Mouse (Mus musculus): ENCODE measurements around the gene Rnf150.

Rnf150 gene

DNA sequence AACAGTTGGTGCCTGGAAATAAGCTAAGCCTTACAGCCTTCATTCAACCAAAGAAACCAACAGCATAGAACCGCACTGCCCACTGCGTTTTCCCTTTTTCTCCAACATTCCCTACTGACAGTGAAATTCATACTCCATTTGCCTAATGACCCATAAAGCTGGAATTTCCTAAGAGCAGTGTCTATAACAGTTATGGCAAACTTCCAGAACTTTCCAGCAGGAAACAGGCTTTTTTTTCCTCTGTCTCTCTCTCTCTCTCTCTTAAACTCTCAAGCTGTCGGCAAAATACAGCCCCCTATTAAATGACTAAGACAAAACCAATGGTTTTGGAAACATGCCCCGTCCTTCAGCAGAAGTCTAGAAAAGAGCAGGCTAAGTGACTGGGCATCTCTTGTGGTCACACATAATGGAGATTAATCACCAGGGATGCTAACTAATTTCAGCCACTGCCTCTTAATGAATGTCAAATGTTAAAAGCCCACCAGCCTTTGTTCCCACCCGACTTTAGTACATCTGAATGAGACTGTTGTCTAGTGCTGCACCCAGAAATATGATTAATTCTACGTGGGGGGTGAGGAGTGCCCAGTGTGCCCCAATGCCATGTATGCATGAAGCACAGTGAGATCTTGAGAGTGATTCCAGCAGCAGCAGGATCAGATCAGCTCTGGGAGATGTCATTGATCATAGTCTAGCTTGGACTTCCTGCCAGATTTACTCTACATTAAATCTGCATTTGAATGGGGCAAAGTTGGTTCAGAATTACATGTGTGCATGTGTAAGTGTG is 80.3 kb downstream of the Rnf150 start:
- no peak for DNase-seq (ENCODE audit: low spot score in 2 of 2)

DNA sequence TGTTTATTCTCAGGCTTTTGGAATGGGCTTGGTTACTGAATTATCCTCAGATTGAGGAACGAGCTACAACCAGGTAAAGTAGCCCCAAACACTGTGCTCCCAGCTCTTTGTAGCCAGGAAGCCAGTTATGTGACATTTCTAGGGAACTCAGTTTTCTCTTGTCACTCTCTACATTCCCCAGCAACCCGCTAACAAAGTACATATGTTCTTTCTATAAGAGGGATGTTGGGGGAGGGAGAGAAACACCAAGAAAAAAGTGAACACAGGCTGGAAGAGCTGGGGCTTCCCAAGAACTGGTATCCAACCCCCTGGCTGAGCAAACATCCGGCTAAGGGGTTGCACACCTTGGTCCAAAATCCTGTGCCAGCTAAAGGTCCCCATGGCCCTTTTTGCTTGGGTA is 82.7 kb downstream of the Rnf150 start:
- DNase-seq (ENCODE audit: low spot score in 2 of 2), result no peak

DNA sequence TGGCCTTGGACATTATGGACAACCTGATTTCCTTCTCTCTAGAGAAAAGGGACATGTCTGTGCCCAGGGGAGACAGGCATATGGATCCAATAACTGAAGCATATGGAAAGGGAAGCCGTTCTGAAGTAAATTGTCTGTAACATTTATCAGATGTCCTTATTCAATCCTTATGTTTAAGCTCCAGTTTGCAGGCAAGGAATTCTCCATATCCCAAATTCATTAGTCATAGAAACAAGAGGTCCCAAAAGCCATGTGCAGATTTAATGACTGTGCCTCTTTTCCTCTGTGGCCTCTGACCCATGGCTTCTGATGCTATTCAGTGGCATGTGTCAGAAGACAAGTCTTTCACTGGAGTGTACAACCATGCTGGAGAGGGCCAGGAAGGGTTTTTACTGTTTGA is 83.5 kb downstream of the Rnf150 start:
- no peak for DNase-seq (ENCODE audit: low spot score in 2 of 2)

DNA sequence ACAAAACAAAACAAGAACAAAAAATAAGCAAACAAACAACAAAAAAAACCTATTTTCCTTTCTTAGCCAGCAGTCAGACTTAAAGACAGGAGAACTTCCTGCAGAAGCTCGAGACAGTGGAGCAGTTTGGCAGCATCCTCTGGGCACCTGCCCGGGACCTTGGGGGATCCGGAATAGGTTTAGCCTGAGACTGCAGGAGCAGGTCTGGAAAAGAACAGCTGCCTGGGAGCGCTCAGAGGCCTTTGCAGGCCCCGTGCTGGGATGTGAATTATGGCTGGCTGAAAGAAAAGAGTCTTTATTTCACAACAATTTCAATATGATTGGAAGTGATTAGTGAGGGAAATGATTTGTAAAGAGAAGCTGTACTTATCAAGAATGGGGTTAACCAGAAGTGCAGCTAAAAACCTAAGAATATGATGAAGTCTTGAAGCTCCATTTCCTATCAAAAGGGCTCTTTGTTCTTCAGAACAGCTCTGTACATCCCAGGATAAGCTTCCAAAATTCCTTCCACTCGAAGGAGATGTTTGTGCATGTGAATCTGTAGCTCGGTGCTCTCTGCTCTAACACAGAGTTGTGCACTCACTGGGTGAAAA is 92.1 kb downstream of the Rnf150 start:
- DNase-seq (ENCODE audit: low spot score in 2 of 2), result no peak

DNA sequence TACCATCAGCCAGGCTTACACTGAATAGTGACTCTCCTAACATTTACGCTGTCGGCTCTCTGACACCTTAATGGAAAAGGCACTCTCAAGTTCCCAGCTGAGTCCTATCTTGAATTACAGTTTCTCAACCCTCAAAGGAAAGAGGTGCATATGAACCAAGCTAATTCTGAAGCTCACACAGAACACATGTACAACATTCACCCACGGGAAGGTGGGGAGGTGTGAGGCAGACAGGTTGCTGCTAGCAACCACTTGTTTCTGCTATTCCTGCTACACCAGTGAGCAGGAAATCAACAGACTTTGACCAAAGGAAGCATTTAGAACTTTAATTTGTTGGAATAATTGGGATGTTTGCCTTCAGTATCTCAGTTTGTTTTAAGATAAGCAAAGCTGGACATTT is 96.3 kb downstream of the Rnf150 start:
- no peak for DNase-seq (ENCODE audit: low spot score in 2 of 2)

- no peak for DNase-seq (ENCODE audit: low spot score in 2 of 2)
Observed at GRCm38 (mm10) chr8:82959980-82960610, 96.9 kb downstream of the Rnf150 start.

DNA sequence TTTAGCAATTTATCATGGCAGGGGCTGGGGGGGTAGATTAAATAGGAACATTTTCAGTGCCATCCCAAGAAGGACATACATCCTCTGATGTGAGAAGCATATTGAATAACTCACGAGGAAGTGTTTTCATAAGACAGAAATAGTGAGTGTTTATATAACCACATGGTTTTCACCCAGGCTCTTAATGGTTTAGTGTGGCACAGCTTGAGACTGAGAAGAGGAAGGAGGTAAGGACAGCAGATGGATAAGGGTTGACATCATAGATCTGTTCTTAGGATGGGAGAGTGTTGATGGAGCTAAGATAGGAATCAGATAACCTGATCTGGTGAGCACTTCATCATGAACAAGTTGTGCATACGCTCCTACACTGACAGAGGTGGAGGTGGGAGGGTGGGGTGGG is 101.4 kb downstream of the Rnf150 start:
- DNase-seq (ENCODE audit: low spot score in 2 of 2), result no peak

- DNase-seq (ENCODE audit: low spot score in 2 of 2), result no peak
Observed at GRCm38 (mm10) chr8:82967879-82968678, 104.9 kb downstream of the Rnf150 start.

- DNase-seq (ENCODE audit: low spot score in 2 of 2), result no peak
Observed at GRCm38 (mm10) chr8:82969967-82970366, 106.8 kb downstream of the Rnf150 start.

GRCm38 (mm10) chr8:82972812-82973211 is 109.7 kb downstream of the Rnf150 start:
- no peak for DNase-seq (ENCODE audit: low spot score in 2 of 2)

- DNase-seq (ENCODE audit: low spot score in 2 of 2), result no peak
Observed at GRCm38 (mm10) chr8:82973331-82973730, 110.2 kb downstream of the Rnf150 start.

DNA sequence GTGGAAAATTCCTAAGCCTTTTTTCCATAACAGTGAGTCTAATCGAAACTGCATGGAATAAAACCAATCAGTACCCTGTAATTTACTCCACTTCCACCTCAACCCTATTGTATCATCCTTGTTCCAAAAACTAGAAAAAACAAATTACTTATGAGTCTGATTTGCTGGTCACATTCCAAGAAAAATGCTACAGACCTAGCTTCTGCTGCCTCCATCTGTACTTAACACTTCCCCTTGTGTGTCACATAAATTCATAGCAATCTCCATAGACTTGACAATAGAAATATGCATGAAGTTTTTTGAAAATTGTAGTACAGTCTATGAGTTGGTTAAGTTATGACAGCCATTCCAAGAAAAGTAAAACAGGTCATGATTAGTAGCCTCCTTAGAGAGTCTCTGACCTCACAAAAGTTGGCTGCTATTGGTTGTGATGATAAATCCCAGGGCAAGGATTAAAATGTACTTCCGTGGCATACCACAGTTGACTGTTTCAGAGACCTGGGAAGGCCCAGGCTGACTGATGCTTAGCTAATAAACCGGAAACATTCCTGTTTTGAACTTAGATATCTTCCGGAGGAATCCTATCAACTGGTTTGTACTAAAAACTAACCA is 118.2 kb downstream of the Rnf150 start:
- DNase-seq (ENCODE audit: low spot score in 2 of 2), result no peak

- no peak for DNase-seq (ENCODE audit: low spot score in 2 of 2)
Observed at GRCm38 (mm10) chr8:82982873-82983272, 119.7 kb downstream of the Rnf150 start.

DNA sequence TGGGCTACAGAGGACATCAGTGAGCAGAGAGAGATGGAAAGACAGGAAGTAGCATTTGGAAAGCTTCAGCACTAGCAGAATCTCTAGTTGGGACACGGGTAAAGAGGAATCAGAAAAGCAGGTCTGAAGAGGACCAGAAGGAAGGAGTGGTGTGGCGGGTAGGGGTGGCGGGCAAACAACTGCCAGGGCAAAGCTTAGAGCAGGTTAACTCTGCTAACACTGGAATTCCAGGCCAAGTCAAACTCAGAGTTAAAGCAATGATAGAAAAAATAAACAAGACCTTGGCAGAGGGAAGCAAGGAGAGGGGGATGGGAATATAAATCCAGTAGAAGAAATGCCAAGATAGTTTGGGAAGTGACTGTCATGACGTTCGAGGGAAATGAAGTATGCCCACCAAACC is 120.1 kb downstream of the Rnf150 start:
- DNase-seq (ENCODE audit: low spot score in 2 of 2), result no peak

DNA sequence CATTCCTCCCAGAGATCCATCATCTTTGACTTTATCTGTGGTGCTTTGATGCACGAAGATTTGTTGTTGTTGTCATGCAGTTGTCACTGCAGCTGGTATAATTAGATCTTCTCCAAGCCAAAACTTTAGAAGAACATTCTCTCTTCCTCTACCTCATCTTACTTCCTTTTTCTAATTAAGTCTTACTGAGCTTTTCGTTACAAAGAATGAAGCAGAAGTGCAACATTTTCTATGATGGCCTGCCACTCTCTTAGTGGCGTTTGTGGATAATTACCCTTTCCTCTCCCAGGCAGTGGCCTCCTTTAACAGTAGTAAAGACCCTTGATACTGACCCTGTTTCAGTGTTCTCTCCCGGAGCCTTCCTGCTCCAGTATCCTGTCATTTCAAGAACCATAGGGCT is 128.9 kb downstream of the Rnf150 start:
- no peak for DNase-seq (ENCODE audit: low spot score in 2 of 2)

- DNase-seq (ENCODE audit: low spot score in 2 of 2), result no peak
Observed at GRCm38 (mm10) chr8:82995727-82996438, 132.7 kb downstream of the Rnf150 start.

DNA sequence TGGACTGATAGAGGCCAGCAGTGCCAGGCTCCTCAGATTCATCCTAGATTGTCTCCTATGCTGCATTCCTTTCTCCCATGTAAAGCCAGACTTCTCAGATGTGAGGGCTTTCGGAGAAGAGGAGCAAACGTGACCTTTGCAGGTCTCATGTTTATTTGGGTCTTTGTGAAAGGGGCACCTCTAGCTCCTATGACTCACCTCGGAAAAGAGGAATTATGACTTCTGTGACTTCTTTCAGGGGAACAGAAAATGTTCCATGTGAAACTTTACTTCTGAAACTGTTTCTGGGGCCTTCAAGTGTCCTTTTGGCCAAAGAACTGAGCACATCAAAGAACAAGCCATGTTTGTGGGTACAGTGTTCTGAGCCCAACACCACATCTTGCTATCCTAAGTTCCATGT is 133.7 kb downstream of the Rnf150 start:
- no peak for DNase-seq (ENCODE audit: low spot score in 2 of 2)

GRCm38 (mm10) chr8:82998778-82999177 is 135.6 kb downstream of the Rnf150 start:
- DNase-seq (ENCODE audit: low spot score in 2 of 2), result no peak

GRCm38 (mm10) chr8:83003187-83003586 is 140.0 kb downstream of the Rnf150 start:
- DNase-seq (ENCODE audit: low spot score in 2 of 2), result no peak

- DNase-seq (ENCODE audit: low spot score in 2 of 2), result no peak
Observed at GRCm38 (mm10) chr8:83009481-83009880, 146.3 kb downstream of the Rnf150 start.

DNA sequence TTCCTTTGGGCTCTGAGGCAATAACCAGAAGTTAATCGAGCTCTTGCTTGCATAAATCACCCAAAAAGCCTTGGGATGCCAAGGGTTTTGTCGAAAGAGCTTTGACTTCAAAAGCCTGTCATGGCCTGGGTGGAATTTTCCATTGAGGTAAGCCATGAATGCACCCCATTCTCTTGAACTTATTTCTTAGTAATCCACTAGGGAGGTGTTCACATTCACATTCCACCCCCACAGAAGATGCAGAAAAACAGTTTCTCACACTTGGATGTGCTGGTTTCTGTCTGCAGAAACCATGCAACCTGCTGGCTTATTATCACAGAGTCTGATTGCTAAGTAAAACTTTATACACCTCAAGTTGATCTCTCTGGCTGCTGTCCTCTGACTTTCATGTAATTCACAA is 148.1 kb downstream of the Rnf150 start:
- DNase-seq (ENCODE audit: low spot score in 2 of 2), result no peak

Data from urinary bladder, postnatal 4 days (tissue).